16 mouse cellular contexts compared by ENCODE assay signal in the genomic region with DNA sequence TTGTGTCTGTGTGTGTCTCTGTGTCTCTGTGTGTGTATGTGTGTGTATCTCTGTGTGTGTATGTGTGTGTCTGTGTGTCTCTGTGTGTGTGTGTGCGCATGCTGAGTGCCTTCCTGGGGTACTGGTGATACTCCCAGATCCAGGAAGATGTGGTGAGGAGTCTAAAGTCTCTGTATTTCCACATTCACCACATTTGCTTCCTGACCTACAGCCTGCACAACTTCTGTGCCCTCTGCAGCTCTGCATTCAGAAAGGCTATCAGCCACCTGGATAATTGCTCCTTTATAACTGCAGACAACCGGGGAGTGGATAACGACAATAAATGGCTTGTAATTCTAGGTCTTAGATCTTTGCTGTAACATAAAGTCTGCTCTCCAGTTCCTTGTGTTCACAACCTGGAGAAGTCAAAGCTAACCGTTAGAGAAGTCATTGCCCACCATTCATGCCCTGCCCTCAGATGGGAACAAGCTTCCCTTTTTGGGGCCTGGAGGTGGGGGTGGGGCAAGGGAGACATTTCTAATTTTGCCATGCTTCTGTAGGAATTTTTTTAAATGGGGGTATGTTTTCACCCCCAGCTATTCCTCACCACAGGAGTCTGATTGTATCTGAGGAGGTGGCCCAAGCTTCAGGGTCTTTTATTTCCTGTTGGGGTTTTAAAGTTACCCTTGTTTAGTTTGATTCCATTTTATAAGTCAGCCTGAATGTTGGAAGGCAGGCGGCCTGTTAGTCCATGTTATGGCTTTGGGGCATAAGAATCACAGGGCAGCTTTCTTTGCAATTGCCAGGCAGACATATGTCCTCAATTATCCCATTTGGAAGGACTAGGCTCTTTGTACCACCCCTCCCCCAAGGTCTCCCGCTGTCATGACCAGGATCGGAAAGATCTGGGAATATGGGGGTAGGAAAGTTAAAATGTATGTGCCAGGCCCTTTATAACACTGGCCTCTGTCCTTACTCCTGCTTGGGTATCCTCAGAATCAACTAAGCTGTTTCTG. TPM values are rescaled to one million over a fixed set of nuclear protein-coding genes. Genes with fewer than 3 reads are reported as not detected.
DNase-seq lines count a peak whose midpoint lies in the region; ATAC-seq and TF ChIP-seq lines count a peak whose summit lies in the region.
"Had no signal": no experiment of that assay in that cellular context is flagged by ENCODE, and none has a peak within 500 bp of the region (broad histone marks: within the 10 kb centered on the region; RNA-seq: fewer than 3 reads in every experiment).

No protein-coding gene starts in this region.

- TF ChIP-seq POLR2A in kidney, adult 2 months (IDR thresholded peaks at IDR 0.05; ENCODE audit: low read depth, low read length) = no peak

- DNase-seq in embryonic facial prominence, embryonic 11.5 days (ENCODE audit: low spot score) = peak; percentile 87
- no peak for DNase-seq in adrenal gland, postnatal 36 days
- no peak for DNase-seq in kidney, adult 2 months
- no peak for DNase-seq in retina, embryonic 14.5 days (ENCODE audit: low spot score)
- DNase-seq: cerebellum, adult 11-12 months; gastrocnemius, postnatal 36 days; kidney, postnatal 10 days; right cerebral cortex, postnatal 14 days; thymus, adult 18-20 months had no signal

- no peaks in the 10 kb centered on the region for H3K9me3 ChIP-seq in hindbrain, embryonic 12.5 days (replicated peaks)
- H3K9me3 ChIP-seq in hindbrain, embryonic 16.5 days (ENCODE audit: control insufficient read depth, low read length) = no peaks in the 10 kb centered on the region
- no peaks in the 10 kb centered on the region for H3K9me3 ChIP-seq in embryonic facial prominence, embryonic 11.5 days (replicated peaks; ENCODE audit: control insufficient read depth, low read length)
- H3K9me3 ChIP-seq in intestine, embryonic 15.5 days = no peaks in the 10 kb centered on the region
- H3K9me3 ChIP-seq: G1E; heart, embryonic 13.5 days; lung, embryonic 15.5 days had no signal

- no peaks in the 10 kb centered on the region for H3K36me3 ChIP-seq in hindbrain, embryonic 12.5 days
- H3K36me3 ChIP-seq in hindbrain, embryonic 16.5 days (ENCODE audit: control insufficient read depth, insufficient read depth, low read length) = no peaks in the 10 kb centered on the region
- no peaks in the 10 kb centered on the region for H3K36me3 ChIP-seq in embryonic facial prominence, embryonic 11.5 days (replicated peaks; ENCODE audit: control insufficient read depth, insufficient read depth, low read depth, low read length)
- no peaks in the 10 kb centered on the region for H3K36me3 ChIP-seq in intestine, embryonic 15.5 days
- H3K36me3 ChIP-seq in kidney, adult 2 months (ENCODE audit: control insufficient read depth, insufficient read depth, low read length) = no peaks in the 10 kb centered on the region
- H3K36me3 ChIP-seq: G1E; lung, embryonic 15.5 days had no signal

- 64% methylated on average over 7 of the region's 7 CpGs for WGBS in hindbrain, embryonic 12.5 days
- 67% methylated on average over 7 of the region's 7 CpGs for WGBS in hindbrain, embryonic 16.5 days
- WGBS in embryonic facial prominence, embryonic 11.5 days = 19% methylated on average over 7 of the region's 7 CpGs
- WGBS in intestine, embryonic 15.5 days = 63% methylated on average over 7 of the region's 7 CpGs
- WGBS in kidney, adult 2 months = 61% methylated on average over 7 of the region's 7 CpGs

- no peak overlapping the region for H3K9ac ChIP-seq in hindbrain, embryonic 12.5 days
- H3K9ac ChIP-seq in hindbrain, embryonic 16.5 days (ENCODE audit: low read depth, low read length) = no peak overlapping the region
- no peak overlapping the region for H3K9ac ChIP-seq in embryonic facial prominence, embryonic 11.5 days (replicated peaks; ENCODE audit: low read length)
- H3K9ac ChIP-seq in intestine, embryonic 15.5 days = no peak overlapping the region
- H3K9ac ChIP-seq: heart, embryonic 13.5 days; lung, embryonic 15.5 days had no signal

- peak overlapping the region; percentile 23; the same call in 1 of the 2 replicates for H3K27ac ChIP-seq in hindbrain, embryonic 12.5 days
- no peak overlapping the region for H3K27ac ChIP-seq in hindbrain, embryonic 16.5 days (ENCODE audit: low read depth, low read length)
- peak overlapping the region; percentile 53 for H3K27ac ChIP-seq in embryonic facial prominence, embryonic 11.5 days (replicated peaks; ENCODE audit: low read depth, low read length)
- no peak overlapping the region for H3K27ac ChIP-seq in intestine, embryonic 15.5 days
- H3K27ac ChIP-seq in kidney, adult 2 months (ENCODE audit: insufficient read depth, low read depth, low read length) = no peak overlapping the region
- H3K27ac ChIP-seq: heart, embryonic 13.5 days; lung, embryonic 15.5 days had no signal

- H3K4me1 ChIP-seq in hindbrain, embryonic 12.5 days = peaks cover 44% of the 10 kb centered on the region
- H3K4me1 ChIP-seq in hindbrain, embryonic 16.5 days (ENCODE audit: control insufficient read depth, insufficient read depth, low read depth, low read length) = peaks cover 5% of the 10 kb centered on the region
- peaks cover 9% of the 10 kb centered on the region for H3K4me1 ChIP-seq in embryonic facial prominence, embryonic 11.5 days (ENCODE audit: control insufficient read depth, insufficient read depth, low read length)
- peaks cover 5% of the 10 kb centered on the region for H3K4me1 ChIP-seq in intestine, embryonic 15.5 days (replicated peaks)
- H3K4me1 ChIP-seq in kidney, adult 2 months (ENCODE audit: control insufficient read depth, insufficient read depth, low read length) = no peaks in the 10 kb centered on the region
- H3K4me1 ChIP-seq: lung, embryonic 15.5 days had no signal

- H3K27me3 ChIP-seq in hindbrain, embryonic 12.5 days = no peaks in the 10 kb centered on the region
- H3K27me3 ChIP-seq in hindbrain, embryonic 16.5 days (replicated peaks; ENCODE audit: control insufficient read depth, insufficient read depth, low read length) = no peaks in the 10 kb centered on the region
- no peaks in the 10 kb centered on the region for H3K27me3 ChIP-seq in embryonic facial prominence, embryonic 11.5 days (ENCODE audit: control insufficient read depth, insufficient read depth, low read length)
- H3K27me3 ChIP-seq in intestine, embryonic 15.5 days (replicated peaks) = no peaks in the 10 kb centered on the region; the same call in 1 of the 2 replicates
- no peaks in the 10 kb centered on the region for H3K27me3 ChIP-seq in kidney, adult 2 months (replicated peaks; ENCODE audit: control insufficient read depth, insufficient read depth, low read length)
- H3K27me3 ChIP-seq: heart, embryonic 13.5 days; lung, embryonic 15.5 days had no signal

- TF ChIP-seq CTCF in kidney, adult 2 months (conservative IDR thresholded peaks at IDR 0.05; ENCODE audit: insufficient read depth, insufficient read length, low read depth, low read length) = no peak

- ATAC-seq in hindbrain, embryonic 12.5 days (ENCODE audit: low FRiP score) = no peak
- no peak for ATAC-seq in hindbrain, embryonic 16.5 days
- peak; percentile 27; the same call in 1 of the 2 replicates for ATAC-seq in embryonic facial prominence, embryonic 11.5 days (replicated peaks; ENCODE audit: insufficient number of reproducible peaks, low FRiP score, low TSS enrichment, low read depth)
- ATAC-seq in intestine, embryonic 15.5 days = peak; percentile 89
- peak; percentile 51; the same call in 1 of the 2 replicates for ATAC-seq in megakaryocyte, adult 5-6 weeks (ENCODE audit: poor library complexity, severe bottlenecking)

- H3K4me3 ChIP-seq in hindbrain, embryonic 12.5 days = no peak overlapping the region
- H3K4me3 ChIP-seq in hindbrain, embryonic 16.5 days (ENCODE audit: low read length) = no peak overlapping the region
- no peak overlapping the region for H3K4me3 ChIP-seq in embryonic facial prominence, embryonic 11.5 days (ENCODE audit: low read depth, low read length)
- no peak overlapping the region for H3K4me3 ChIP-seq in intestine, embryonic 15.5 days (replicated peaks)
- no peak overlapping the region for H3K4me3 ChIP-seq in kidney, adult 2 months (ENCODE audit: insufficient read depth, low read depth, low read length)
- H3K4me3 ChIP-seq: heart, embryonic 13.5 days; lung, embryonic 15.5 days had no signal

- no peak overlapping the region for H3K4me2 ChIP-seq in hindbrain, embryonic 12.5 days (replicated peaks)
- no peak overlapping the region for H3K4me2 ChIP-seq in hindbrain, embryonic 16.5 days (ENCODE audit: low read length)
- no peak overlapping the region for H3K4me2 ChIP-seq in embryonic facial prominence, embryonic 11.5 days (ENCODE audit: low read depth, low read length)
- no peak overlapping the region for H3K4me2 ChIP-seq in intestine, embryonic 15.5 days (replicated peaks)
- H3K4me2 ChIP-seq: heart, embryonic 13.5 days; lung, embryonic 15.5 days had no signal

RNA-seq across cellular contexts. Expression of gene Kif26b, which starts 39.9 kb away (rescaled TPM):
- 13.3 and 17.2 TPM in 2 replicates for polyA plus RNA-seq in hindbrain, embryonic 12.5 days (2016; fragmentation: Nextera tagmentation; extraction: Ambion mirVana)
- polyA plus RNA-seq in hindbrain, embryonic 16.5 days (2015; fragmentation: Nextera tagmentation; extraction: Ambion mirVana) = 8.6 and 8.7 TPM in 2 replicates
- polyA plus RNA-seq in embryonic facial prominence, embryonic 11.5 days (2014; fragmentation: Nextera tagmentation; extraction: Ambion mirVana) = 12.3 and 15.5 TPM in 2 replicates
- 4.7 and 4.9 TPM in 2 replicates for polyA plus RNA-seq in intestine, embryonic 15.5 days (2015; fragmentation: Nextera tagmentation; extraction: Ambion mirVana)
- 0.02 and 0.20 TPM in 2 replicates for total RNA-seq in megakaryocyte, adult 5-6 weeks (2015)
- total RNA-seq in megakaryocyte, adult 5-6 weeks (2017) = 0.04 TPM in 1 of 2 replicates, not detected in the other
- 1 to 10 TPM; 1.4 to 2.5 TPM for total RNA-seq in adrenal gland, postnatal 36 days (2021)
- 0.91 and 0.97 TPM in 2 replicates for polyA plus RNA-seq in kidney, adult 2 months (2012; rRNA removed)

Comparison
In these comparisons a context has a peak if more than half of its experiments do, and no peak if none do; other contexts are left out.
1. H3K27ac ChIP-seq: peak in hindbrain, embryonic 12.5 days (single experiment) and embryonic facial prominence, embryonic 11.5 days (single experiment); none in hindbrain, embryonic 16.5 days (single experiment), intestine, embryonic 15.5 days (single experiment) and kidney, adult 2 months (single experiment).
2. ATAC-seq: peak in embryonic facial prominence, embryonic 11.5 days (single experiment), intestine, embryonic 15.5 days (single experiment) and megakaryocyte, adult 5-6 weeks (single experiment); none in hindbrain, embryonic 12.5 days (single experiment) and hindbrain, embryonic 16.5 days (single experiment).